Mouse (Mus musculus): ENCODE results near the gene Tuba3b.

DNA sequence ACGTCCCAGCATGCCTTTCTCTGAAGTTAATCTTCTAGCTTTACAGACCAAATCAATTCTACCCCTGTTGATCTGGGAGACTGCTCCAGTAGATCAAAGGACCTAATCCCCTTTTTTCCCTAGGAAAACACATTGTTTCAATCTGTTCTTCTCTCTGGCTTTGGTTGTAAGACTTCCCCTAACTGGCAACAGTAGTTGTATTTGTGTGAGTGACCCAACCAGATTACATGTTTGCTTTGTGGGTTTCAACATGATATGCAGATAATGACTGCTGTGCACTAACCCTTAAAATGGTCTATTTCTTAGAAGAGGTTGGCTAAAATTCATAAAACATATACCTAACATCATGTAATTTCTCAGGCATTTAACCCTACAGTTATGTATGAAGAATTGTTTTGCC lies 24.0 kb upstream of the Tuba3b start:
- TF ChIP-seq CTCF (IDR thresholded peaks at IDR 0.05; ENCODE audit: borderline replicate concordance, insufficient read depth, low read depth, low read length): no peak
- no peak for TF ChIP-seq POLR2A (IDR thresholded peaks at IDR 0.05; ENCODE audit: borderline replicate concordance, insufficient read depth, low read length)
